Mouse (Mus musculus) kidney, postnatal 0 days (tissue): ENCODE results near the gene Camk1d. TPM values are rescaled to one million over a fixed set of nuclear protein-coding genes. Genes with fewer than 3 reads are reported as not detected.

Source experiments
- ATAC-seq: fragments of 200-750 bp; cut with Nextera tagmentation; replicated peaks from 2 replicates; pipeline ENCODE4 v1.8.0; 2017; ENCODE audit warnings: low read depth, moderate number of reproducible peaks, moderate TSS enrichment, moderate library complexity; ENCODE audit not compliant: low FRiP score
- DNase-seq: peaks from one replicate; pipeline ENCODE4 v3.0.0-alpha.2; 2016; ENCODE audit warnings: low spot score
- H3K27ac ChIP-seq: fragments of 300-500 bp; sonication (generic); 2 replicates; pipeline ENCODE4 v1.5.1; 2014; ENCODE audit warnings: mild to moderate bottlenecking
- H3K27me3 ChIP-seq: fragments of 300-500 bp; sonication (generic); 2 replicates; pipeline ENCODE4 v1.6.1; 2014; ENCODE audit warnings: low read length, mixed read lengths; ENCODE audit not compliant: insufficient read depth
- H3K36me3 ChIP-seq: fragments of 300-500 bp; sonication (generic); 2 replicates; pipeline ENCODE4 v1.6.1; 2014; ENCODE audit warnings: low read length, mixed read lengths; ENCODE audit not compliant: insufficient read depth
- H3K4me1 ChIP-seq: fragments of 300-500 bp; sonication (generic); replicated peaks from 2 replicates; pipeline ENCODE4 v1.6.1; 2014; ENCODE audit warnings: antibody characterized with exemption, low read length, mixed read lengths; ENCODE audit not compliant: insufficient read depth
- H3K4me2 ChIP-seq: fragments of 300-500 bp; sonication (generic); 2 replicates; pipeline ENCODE4 v1.6.1; 2014; ENCODE audit warnings: mild to moderate bottlenecking, low read length, moderate library complexity, mixed read lengths
- H3K4me3 ChIP-seq: fragments of 300-500 bp; sonication (generic); replicated peaks from 2 replicates; pipeline ENCODE4 v1.5.1; 2014; ENCODE audit warnings: low read depth, low read length
- H3K9ac ChIP-seq: fragments of 300-500 bp; sonication (generic); 2 replicates; pipeline ENCODE4 v1.6.1; 2014; ENCODE audit warnings: low read depth, low read length
- H3K9me3 ChIP-seq: fragments of 300-500 bp; sonication (generic); replicated peaks from 2 replicates; pipeline ENCODE4 v1.6.1; 2016; ENCODE audit warnings: low read length, inconsistent platforms, mixed read lengths
- CTCF ChIP-seq: IDR thresholded peaks from 2 replicates; pipeline ENCODE4 v1.5.1; 2016; ENCODE audit warnings: antibody characterized with exemption, low read depth, mild to moderate bottlenecking, moderate library complexity
- WGBS: fragments of 180-500 bp; shearing (Covaris S2); extraction: QIAGEN DNeasy Blood & Tissue Kit; methylation state at CpG from one replicate; pipeline ENCODE4 v1.1.7; 2014; 5-methylcytosine and 5-hydroxymethylcytosine counted together
- polyA plus RNA-seq: library from polyadenylated mRNA; unstranded; fragments of >200 nt; fragmentation: Nextera tagmentation; extraction: Ambion mirVana; gene quantifications from 2 replicates; pipeline ENCODE4 v1.2.1, GENCODE M21; 2015

The Camk1d gene
- polyA plus RNA-seq, 1 experiment from 2014 or later: 1.5 TPM

DNA sequence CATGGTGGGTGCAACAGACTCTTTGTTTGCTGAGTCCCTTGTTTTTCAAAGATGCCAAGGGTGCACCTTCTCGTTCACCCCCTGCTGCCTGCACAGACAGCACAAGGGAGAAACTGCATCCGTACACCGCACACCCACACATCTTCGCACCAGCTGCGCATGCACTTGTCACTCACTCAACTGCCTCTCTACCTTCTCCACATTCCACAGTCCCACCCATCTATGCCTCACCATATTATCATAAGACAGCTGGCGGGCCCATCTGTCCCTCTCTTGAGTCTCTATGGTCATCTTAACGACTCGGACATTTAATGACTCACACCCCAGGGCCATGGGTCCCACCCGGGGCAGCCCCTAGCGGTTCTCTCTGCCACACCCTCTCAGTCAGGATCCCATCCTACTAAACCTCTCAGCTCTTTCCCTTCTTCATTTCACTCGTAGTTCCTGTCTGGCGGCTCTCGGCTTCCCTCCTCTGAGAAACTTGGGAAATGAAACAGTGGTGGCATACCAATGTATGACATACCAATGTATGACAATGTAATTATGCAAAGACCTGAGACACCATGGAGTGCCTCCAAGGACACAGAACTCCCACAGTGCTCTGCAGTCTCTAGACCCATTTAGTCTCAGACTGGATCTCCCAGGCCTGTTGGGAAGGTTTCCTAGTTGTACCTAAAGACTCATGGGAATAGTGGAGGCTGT lies 361.3 kb downstream of the Camk1d start:
- Histone ChIP-seq H3K4me3 (no peak overlapping the region), H3K27ac (no peak overlapping the region), H3K27me3 (no peaks in the 10 kb centered on the region), H3K9ac (no peak overlapping the region), H3K4me2 (no peak overlapping the region), H3K9me3 (no peaks in the 10 kb centered on the region), H3K36me3 (no peaks in the 10 kb centered on the region), H3K4me1 (no peaks in the 10 kb centered on the region)
- ATAC-seq: no peak
- DNase-seq: no peak
- 85% methylated on average over 13 of the region's 13 CpGs for WGBS
- no peak for TF ChIP-seq CTCF

DNA sequence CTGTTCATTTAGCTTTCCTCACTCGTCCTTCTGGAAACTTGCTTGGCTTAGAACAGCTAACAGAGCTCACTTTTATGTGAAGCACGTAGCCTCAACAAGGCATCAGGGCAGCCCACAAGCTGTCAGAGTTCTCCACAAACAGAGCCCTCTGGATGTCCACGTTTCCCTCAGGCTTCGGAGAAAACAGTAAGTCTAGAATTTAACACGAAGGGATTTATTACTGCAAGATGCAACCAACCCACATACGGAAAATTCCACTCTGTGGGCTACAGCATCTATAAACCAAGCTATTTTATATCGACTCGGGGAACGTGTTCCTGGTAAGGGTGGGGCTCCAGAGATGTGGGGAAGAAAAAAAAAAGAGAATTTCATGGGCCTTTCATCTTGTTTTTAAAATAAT lies 369.0 kb downstream of the Camk1d start:
- Histone ChIP-seq H3K4me2 (no peak overlapping the region), H3K27ac (no peak overlapping the region), H3K9ac (no peak overlapping the region), H3K27me3 (no peaks in the 10 kb centered on the region), H3K9me3 (no peaks in the 10 kb centered on the region), H3K4me1 (no peaks in the 10 kb centered on the region), H3K4me3 (no peak overlapping the region), H3K36me3 (no peaks in the 10 kb centered on the region)
- WGBS: 42% methylated on average over 9 of the region's 9 CpGs
- TF ChIP-seq CTCF: no peak
- ATAC-seq: no peak
- DNase-seq: peak; percentile 26

DNA sequence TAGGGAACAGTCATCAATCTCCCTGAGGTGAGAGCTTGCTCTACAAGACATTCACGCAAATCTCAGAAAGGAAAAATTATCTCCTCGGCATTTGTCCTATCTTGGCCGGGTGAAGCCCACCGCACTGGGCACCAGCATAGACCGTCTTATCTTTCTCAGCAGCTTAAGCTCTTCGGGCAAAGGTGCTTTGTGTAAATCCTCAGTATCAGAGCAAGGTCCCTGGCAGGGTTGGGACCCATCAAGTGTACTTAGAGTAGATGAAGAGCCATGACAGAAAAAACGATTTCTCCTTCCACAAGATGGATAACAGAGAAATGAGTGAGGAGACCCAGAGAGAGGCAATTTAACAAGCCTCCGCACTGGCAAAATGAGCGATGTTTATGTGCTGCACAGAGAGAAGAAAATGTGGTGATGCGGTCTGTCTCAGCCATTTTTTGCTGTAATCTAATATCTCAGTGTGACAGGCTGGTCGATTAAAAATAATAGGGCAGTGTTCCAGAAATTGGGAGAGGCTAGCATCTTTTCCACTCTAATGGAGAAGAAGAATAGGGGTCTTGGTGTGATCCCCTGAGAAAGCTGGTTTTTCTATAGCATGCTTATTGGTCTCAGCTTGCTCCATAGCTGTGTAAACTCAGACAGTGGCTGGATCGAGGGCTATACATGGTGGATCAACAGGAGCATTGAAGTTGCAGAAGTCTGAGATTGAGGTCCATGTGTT lies 386.6 kb downstream of the Camk1d start:
- H3K9me3 ChIP-seq: no peaks in the 10 kb centered on the region
- H3K27me3 ChIP-seq: no peaks in the 10 kb centered on the region
- no peak overlapping the region for H3K4me3 ChIP-seq
- no peak for DNase-seq
- no peaks in the 10 kb centered on the region for H3K36me3 ChIP-seq
- 60% methylated on average over 12 of the region's 12 CpGs for WGBS
- no peak overlapping the region for H3K4me2 ChIP-seq
- no peaks in the 10 kb centered on the region for H3K4me1 ChIP-seq
- H3K27ac ChIP-seq: no peak overlapping the region
- ATAC-seq: no peak
- TF ChIP-seq CTCF: no peak
- no peak overlapping the region for H3K9ac ChIP-seq

DNA sequence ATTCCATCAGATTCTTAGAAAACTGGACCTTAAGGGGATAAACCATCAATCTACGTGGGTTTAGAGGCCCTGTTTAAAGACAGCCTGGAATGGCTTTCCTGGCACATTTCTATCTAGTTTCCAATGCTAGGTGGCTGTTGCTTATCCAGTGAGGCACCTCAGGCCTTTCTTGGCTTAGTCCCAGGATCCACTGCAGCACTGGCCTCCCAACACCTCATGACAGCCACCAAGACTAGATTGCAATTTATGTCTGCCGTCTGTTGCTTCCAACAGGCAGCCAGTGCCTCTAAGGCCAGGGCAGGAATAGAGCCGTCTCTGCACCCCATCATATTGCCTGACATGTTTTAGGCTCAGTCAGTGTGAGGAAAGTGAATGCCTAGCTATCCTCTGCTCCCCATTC lies 389.5 kb downstream of the Camk1d start:
- H3K4me1 ChIP-seq: peaks cover 4% of the 10 kb centered on the region; the same call in 1 of the 2 replicates
- H3K27ac ChIP-seq: no peak overlapping the region
- TF ChIP-seq CTCF: no peak
- no peaks in the 10 kb centered on the region for H3K27me3 ChIP-seq
- no peak overlapping the region for H3K4me3 ChIP-seq
- 75% methylated on average over 3 of the region's 3 CpGs for WGBS
- DNase-seq (no peak), ATAC-seq (no peak)
- H3K4me2 ChIP-seq: no peak overlapping the region
- H3K9me3 ChIP-seq: no peaks in the 10 kb centered on the region
- H3K36me3 ChIP-seq: no peaks in the 10 kb centered on the region
- H3K9ac ChIP-seq: no peak overlapping the region

DNA sequence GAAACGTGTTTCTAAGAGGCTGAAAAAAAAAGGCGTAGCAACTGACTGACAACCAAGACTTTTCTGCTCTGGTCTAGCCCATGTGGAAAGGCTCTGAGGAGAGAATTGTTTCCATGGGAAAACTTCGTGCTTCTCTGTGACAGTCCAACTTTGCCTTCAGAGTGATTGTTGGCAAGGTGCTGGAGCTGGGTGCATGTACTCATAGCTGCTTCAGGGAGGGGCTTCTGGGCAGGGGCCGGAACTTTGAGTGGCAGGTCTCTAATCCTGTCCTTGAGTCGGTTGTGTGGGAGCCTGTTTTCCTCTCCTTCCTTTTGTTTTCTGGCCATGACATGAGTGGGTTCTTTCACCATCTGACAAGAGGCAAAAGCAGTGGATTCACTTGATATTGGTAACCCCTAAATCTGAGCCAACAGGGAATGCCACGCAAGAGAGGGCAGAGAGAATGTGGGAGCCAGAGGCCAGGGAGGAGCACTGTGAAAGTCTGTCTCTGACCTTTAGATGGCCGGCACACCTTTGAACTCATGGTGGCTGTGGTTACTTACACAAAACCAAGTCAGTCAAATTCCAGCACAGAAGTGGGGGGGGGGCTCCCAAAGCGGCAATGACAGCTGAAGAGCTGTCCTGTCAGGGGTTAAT lies 392.5 kb downstream of the Camk1d start:
- Histone ChIP-seq H3K27ac (no peak overlapping the region), H3K9me3 (no peaks in the 10 kb centered on the region), H3K4me3 (no peak overlapping the region), H3K4me2 (no peak overlapping the region), H3K9ac (no peak overlapping the region), H3K27me3 (no peaks in the 10 kb centered on the region), H3K4me1 (peaks cover 4% of the 10 kb centered on the region; the same call in 1 of the 2 replicates), H3K36me3 (no peaks in the 10 kb centered on the region)
- 48% methylated on average over 8 of the region's 8 CpGs for WGBS
- TF ChIP-seq CTCF: no peak
- DNase-seq (no peak), ATAC-seq (0 out of 2 replicates have a peak, but pooled peaks have one; percentile 36)

DNA sequence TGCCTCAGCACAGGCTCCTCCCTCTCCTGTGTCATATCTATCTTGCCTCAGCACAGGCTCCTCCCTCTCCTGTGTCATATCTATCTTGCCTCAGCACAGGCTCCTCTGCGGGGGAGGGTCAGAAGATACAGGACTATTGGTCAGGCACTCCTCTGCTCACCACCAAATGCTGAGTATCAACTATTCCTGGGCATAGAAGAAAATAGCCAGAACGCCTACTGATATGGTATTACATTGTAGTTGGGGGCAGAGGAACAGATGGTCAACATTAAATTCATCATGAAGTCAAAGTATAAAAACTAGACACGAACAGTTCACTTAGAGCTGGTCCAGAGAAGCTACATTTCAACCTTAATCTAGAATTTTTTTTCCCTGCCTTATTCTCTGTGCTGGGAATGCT lies 395.2 kb downstream of the Camk1d start:
- no peak overlapping the region for H3K9ac ChIP-seq
- H3K4me3 ChIP-seq: no peak overlapping the region
- H3K27me3 ChIP-seq: no peaks in the 10 kb centered on the region
- no peak overlapping the region for H3K4me2 ChIP-seq
- no peaks in the 10 kb centered on the region for H3K36me3 ChIP-seq
- 85% methylated on average over 3 of the region's 3 CpGs for WGBS
- no peaks in the 10 kb centered on the region for H3K9me3 ChIP-seq
- H3K4me1 ChIP-seq: peaks cover 4% of the 10 kb centered on the region; the same call in 1 of the 2 replicates
- ATAC-seq (no peak), DNase-seq (no peak)
- TF ChIP-seq CTCF: no peak
- H3K27ac ChIP-seq: no peak overlapping the region
